Mouse (Mus musculus) myocyte (in vitro differentiated cells): ENCODE data around the gene Mdm2. TPM values are rescaled to one million over a fixed set of nuclear protein-coding genes. Genes with fewer than 3 reads are reported as not detected.

Source experiments
- H3K27me3 ChIP-seq: one replicate; pipeline ENCODE4 v1.6.1; 2011; ENCODE audit not compliant: control insufficient read depth, insufficient read depth, insufficient read length
- H3K36me3 ChIP-seq: one replicate; pipeline ENCODE4 v1.6.1; 2011; ENCODE audit not compliant: control insufficient read depth, insufficient read depth
- H3K4me2 ChIP-seq: one replicate; pipeline ENCODE4 v1.6.1; 2011; ENCODE audit warnings: low read depth, control low read depth
- H3K4me3 ChIP-seq: one replicate; pipeline ENCODE4 v1.5.1; 2011; ENCODE audit warnings: mild to moderate bottlenecking, control low read depth, moderate library complexity
- H3K79me2 ChIP-seq: one replicate; pipeline ENCODE4 v1.6.1; 2011; ENCODE audit not compliant: control insufficient read depth, insufficient read depth
- H3ac ChIP-seq: one replicate; pipeline ENCODE4 v1.6.1; 2011; ENCODE audit not compliant: control insufficient read depth, insufficient read length
- CEBPB ChIP-seq: IDR thresholded peaks from 2 replicates; pipeline ENCODE4 v1.6.1; 2011; ENCODE audit warnings: mild to moderate bottlenecking, moderate library complexity; ENCODE audit not compliant: poor library complexity, insufficient read depth, severe bottlenecking
- E2F4 ChIP-seq: IDR thresholded peaks from one replicate; pipeline ENCODE4 v1.6.1; 2011; ENCODE audit warnings: mild to moderate bottlenecking, control low read depth, moderate library complexity; ENCODE audit not compliant: insufficient read depth
- MAX ChIP-seq: IDR thresholded peaks from one replicate; pipeline ENCODE4 v1.6.1; 2011; ENCODE audit warnings: low read depth, mild to moderate bottlenecking, control low read depth
- MYOD1 ChIP-seq, 3 experiments: IDR thresholded peaks; one replicate each; pipeline ENCODE4 v1.6.1; 2011; ENCODE audit warnings: control low read depth in 2 of 3, low read depth in 2 of 3, mild to moderate bottlenecking in 2 of 3, moderate library complexity in 1 of 3; ENCODE audit not compliant: insufficient read length in 2 of 3, control insufficient read depth in 1 of 3
- MYOG ChIP-seq, 3 experiments: IDR thresholded peaks; one replicate each; pipeline ENCODE4 v1.6.1; 2011; ENCODE audit warnings: control low read depth in 2 of 3, low read depth in 2 of 3, mild to moderate bottlenecking in 2 of 3; ENCODE audit not compliant: insufficient read length in 2 of 3, control insufficient read depth in 1 of 3, insufficient read depth in 1 of 3
- POLR2A ChIP-seq: IDR thresholded peaks from one replicate; pipeline ENCODE4 v1.6.1; 2011; ENCODE audit warnings: low read depth, mild to moderate bottlenecking, control low read depth, moderate library complexity; ENCODE audit not compliant: insufficient read length
- POLR2AphosphoS2 ChIP-seq: IDR thresholded peaks from one replicate; pipeline ENCODE4 v1.6.1; 2011; ENCODE audit warnings: low read depth, control low read depth; ENCODE audit not compliant: insufficient read length
- REST ChIP-seq: IDR thresholded peaks from one replicate; pipeline ENCODE4 v1.6.1; 2011; ENCODE audit warnings: mild to moderate bottlenecking, control low read depth, moderate library complexity; ENCODE audit not compliant: insufficient read depth, insufficient read length
- SRF ChIP-seq: IDR thresholded peaks from one replicate; pipeline ENCODE4 v1.6.1; 2011; ENCODE audit warnings: low read depth; ENCODE audit not compliant: control insufficient read depth, insufficient read length
- TCF12 ChIP-seq: IDR thresholded peaks from one replicate; pipeline ENCODE4 v1.6.1; 2011; ENCODE audit warnings: mild to moderate bottlenecking, control low read depth; ENCODE audit not compliant: poor library complexity, insufficient read depth, severe bottlenecking
- TCF3 ChIP-seq: IDR thresholded peaks from one replicate; pipeline ENCODE4 v1.6.1; 2011; ENCODE audit warnings: low read depth, control low read depth; ENCODE audit not compliant: insufficient read length
- USF1 ChIP-seq: IDR thresholded peaks from one replicate; pipeline ENCODE4 v1.6.1; 2011; ENCODE audit warnings: low read depth, mild to moderate bottlenecking, control low read depth, moderate library complexity
- polyA plus RNA-seq: library from polyadenylated mRNA; unstranded; fragments of >200 nt; fragmentation: generic; extraction: Trizol; gene quantifications from one replicate; pipeline ENCODE4 v1.2.1, GENCODE M21; 2012; ENCODE audit warnings: missing spikeins

Mdm2 gene
- polyA plus RNA-seq, 1 experiment, result 23.2 TPM

DNA sequence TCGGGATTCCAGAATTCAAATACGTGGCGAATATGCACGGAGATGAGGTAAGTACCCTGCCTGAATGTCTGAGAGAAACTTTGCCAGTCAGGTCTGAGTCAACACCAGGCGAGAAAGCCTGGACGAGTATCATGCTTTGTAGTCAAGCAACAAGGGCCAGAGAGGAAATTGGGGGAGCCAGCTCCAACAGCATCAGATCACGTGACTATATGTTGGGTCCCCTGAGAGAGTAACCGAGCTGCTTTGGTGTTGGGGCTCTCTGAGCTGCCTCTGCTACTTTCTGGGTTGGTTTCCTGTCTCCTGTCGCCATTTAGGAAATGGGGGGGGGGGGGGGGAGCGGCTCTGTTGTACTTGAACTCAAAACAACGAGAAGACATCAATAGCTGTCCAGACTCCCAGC lies 50.7 kb downstream of the Mdm2 start:
- H3K4me2 ChIP-seq, result peak overlapping the region; percentile 24
- no peaks in the 10 kb centered on the region for H3K27me3 ChIP-seq

GRCm38 (mm10) chr10:117659430-117659813 lies 51.1 kb downstream of the Mdm2 start:
- Histone ChIP-seq H3K4me3 (no peak overlapping the region), H3K4me2 (peak overlapping the region; percentile 24), H3K79me2 (no peaks in the 10 kb centered on the region), H3ac (no peak overlapping the region), H3K36me3 (no peaks in the 10 kb centered on the region), H3K27me3 (no peaks in the 10 kb centered on the region)
- no peak for TF ChIP-seq SRF
- no peak for TF ChIP-seq CEBPB
- TF ChIP-seq MYOD1 (IDR thresholded peaks at IDR 0.05; ENCODE audit: control insufficient read depth in 1 of 3, insufficient read length in 2 of 3, low read depth in 2 of 3), result no peak
- no peak for TF ChIP-seq USF1
- no peak for TF ChIP-seq E2F4
- TF ChIP-seq REST, result no peak
- no peak for TF ChIP-seq TCF3

More for the DNA sequence above, 50.7 kb downstream of the Mdm2 start:
- Histone ChIP-seq H3K36me3 (no peaks in the 10 kb centered on the region), H3K4me3 (no peak overlapping the region), H3ac (no peak overlapping the region), H3K79me2 (no peaks in the 10 kb centered on the region)
- TF ChIP-seq MAX (no peak), POLR2A (no peak), REST (no peak), TCF3 (no peak), CEBPB (no peak), USF1 (no peak), TCF12 (no peak), SRF (no peak), POLR2AphosphoS2 (no peak), MYOG (IDR thresholded peaks at IDR 0.05; ENCODE audit: control insufficient read depth in 1 of 3, insufficient read depth in 1 of 3, insufficient read length in 2 of 3, low read depth in 2 of 3) (no peak), E2F4 (no peak), MYOD1 (IDR thresholded peaks at IDR 0.05; ENCODE audit: control insufficient read depth in 1 of 3, insufficient read length in 2 of 3, low read depth in 2 of 3) (no peak)

- Histone ChIP-seq H3K4me3 (no peak overlapping the region), H3ac (no peak overlapping the region), H3K79me2 (no peaks in the 10 kb centered on the region), H3K36me3 (no peaks in the 10 kb centered on the region), H3K4me2 (no peak overlapping the region), H3K27me3 (no peaks in the 10 kb centered on the region)
- TF ChIP-seq POLR2AphosphoS2, result no peak
- TF ChIP-seq REST, result no peak
Observed at GRCm38 (mm10) chr10:117658522-117659429, 51.8 kb downstream of the Mdm2 start.

GRCm38 (mm10) chr10:117657659-117658306 lies 52.8 kb downstream of the Mdm2 start:
- H3K4me3 ChIP-seq, result no peak overlapping the region
- H3K27me3 ChIP-seq, result no peaks in the 10 kb centered on the region
- H3K79me2 ChIP-seq, result no peaks in the 10 kb centered on the region
- H3K4me2 ChIP-seq, result no peak overlapping the region
- TF ChIP-seq REST (no peak), CEBPB (no peak), POLR2A (no peak), SRF (no peak), TCF12 (no peak), POLR2AphosphoS2 (no peak), USF1 (no peak), TCF3 (no peak), MYOD1 (IDR thresholded peaks at IDR 0.05; ENCODE audit: control insufficient read depth in 1 of 3, insufficient read length in 2 of 3, low read depth in 2 of 3) (no peak), E2F4 (no peak), MYOG (IDR thresholded peaks at IDR 0.05; ENCODE audit: control insufficient read depth in 1 of 3, insufficient read depth in 1 of 3, insufficient read length in 2 of 3, low read depth in 2 of 3) (no peak), MAX (no peak)
- no peak overlapping the region for H3ac ChIP-seq
- no peaks in the 10 kb centered on the region for H3K36me3 ChIP-seq
